Mouse (Mus musculus) forebrain, embryonic 14.5 days (tissue): Measurements from ENCODE around the gene Rpl24. TPM values are rescaled to one million over a fixed set of nuclear protein-coding genes. Genes with fewer than 3 reads are reported as not detected.

Experiments used
- ATAC-seq: fragments of 200-750 bp; cut with Nextera tagmentation; 2 replicates; pipeline ENCODE4 v1.8.0; 2017; ENCODE audit warnings: mild to moderate bottlenecking, moderate library complexity
- DNase-seq: peaks from one replicate; pipeline ENCODE4 v3.0.0-alpha.2; 2015; ENCODE audit warnings: low spot score
- H3K27ac ChIP-seq: fragments of 300-500 bp; sonication (generic); 2 replicates; pipeline ENCODE4 v1.5.1; 2014; ENCODE audit warnings: low read depth, mild to moderate bottlenecking, control low read depth, low read length, moderate library complexity
- H3K27me3 ChIP-seq: fragments of 300-500 bp; sonication (generic); replicated peaks from 2 replicates; pipeline ENCODE4 v1.6.1; 2014; ENCODE audit warnings: low read length, control low read depth, mixed read lengths; ENCODE audit not compliant: control insufficient read depth, insufficient read depth
- H3K36me3 ChIP-seq: fragments of 300-500 bp; sonication (generic); 2 replicates; pipeline ENCODE4 v1.6.1; 2014; ENCODE audit warnings: low read length, control low read depth; ENCODE audit not compliant: control insufficient read depth, insufficient read depth
- H3K4me1 ChIP-seq: fragments of 300-500 bp; sonication (generic); 2 replicates; pipeline ENCODE4 v1.6.1; 2014; ENCODE audit warnings: antibody characterized with exemption, low read length, control low read depth; ENCODE audit not compliant: control insufficient read depth, insufficient read depth
- H3K4me2 ChIP-seq: fragments of 300-500 bp; sonication (generic); 2 replicates; pipeline ENCODE4 v1.6.1; 2014; ENCODE audit warnings: mild to moderate bottlenecking, control low read depth, low read length
- H3K4me3 ChIP-seq: fragments of 300-500 bp; sonication (generic); 2 replicates; pipeline ENCODE4 v1.5.1; 2014; ENCODE audit warnings: low read depth, low read length, control low read depth
- H3K9ac ChIP-seq: fragments of 300-500 bp; sonication (generic); 2 replicates; pipeline ENCODE4 v1.6.1; 2014; ENCODE audit warnings: mild to moderate bottlenecking, low read length, control low read depth, moderate library complexity
- H3K9me3 ChIP-seq: fragments of 300-500 bp; sonication (generic); replicated peaks from 2 replicates; pipeline ENCODE4 v1.6.1; 2016; ENCODE audit warnings: low read length, control low read depth, mixed read lengths; ENCODE audit not compliant: control insufficient read depth
- WGBS: fragments of 180-500 bp; shearing (Covaris S2); extraction: QIAGEN DNeasy Blood & Tissue Kit; methylation state at CpG from one replicate; pipeline ENCODE4 v1.1.7; 2014; 5-methylcytosine and 5-hydroxymethylcytosine counted together
- polyA plus RNA-seq: library from polyadenylated mRNA; unstranded; fragments of >200 nt; fragmentation: Nextera tagmentation; extraction: Ambion mirVana; gene quantifications from 2 replicates; pipeline ENCODE4 v1.2.1, GENCODE M21; 2014

The Rpl24 gene
- polyA plus RNA-seq, 1 experiment from 2014 or later, result 738 TPM

GRCm38 (mm10) chr16:55974903-55975285 is 8.8 kb downstream of the Rpl24 start:
- H3K27ac ChIP-seq, result peak overlapping the region; percentile 86; the same call in 1 of the 2 replicates
- H3K9me3 ChIP-seq, result no peaks in the 10 kb centered on the region
- peaks cover 29% of the 10 kb centered on the region for H3K36me3 ChIP-seq
- WGBS, result 9% methylated on average over 14 of the region's 14 CpGs
- peak overlapping the region; percentile 81 for H3K4me2 ChIP-seq
- peak overlapping the region; percentile 93 for H3K4me3 ChIP-seq
- no peaks in the 10 kb centered on the region for H3K27me3 ChIP-seq
- DNase-seq (no peak), ATAC-seq (no peak)
- peaks cover 11% of the 10 kb centered on the region for H3K4me1 ChIP-seq
- H3K9ac ChIP-seq, result peak overlapping the region; percentile 83

DNA sequence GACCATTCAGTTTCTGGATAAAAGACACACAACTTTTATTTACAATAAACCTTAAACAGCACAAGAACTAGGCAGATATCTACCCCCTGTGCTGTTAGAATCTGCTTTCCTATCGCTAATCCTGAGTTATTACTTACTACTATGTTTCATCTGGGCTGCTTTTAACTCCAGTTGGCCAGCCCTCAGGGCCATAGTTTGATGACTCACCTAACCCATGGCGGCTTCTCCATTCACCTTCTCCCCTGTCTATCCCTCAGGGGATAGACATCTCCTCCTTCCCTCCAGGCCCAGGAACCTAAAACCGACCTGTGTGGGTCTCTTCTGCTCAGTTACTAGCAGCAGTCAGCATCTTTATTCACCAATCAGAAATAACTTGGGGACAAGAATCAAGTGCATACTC is 19.9 kb downstream of the Rpl24 start:
- no peak for ATAC-seq
- Histone ChIP-seq H3K9me3 (no peaks in the 10 kb centered on the region), H3K36me3 (peaks cover 36% of the 10 kb centered on the region), H3K9ac (no peak overlapping the region), H3K4me1 (no peaks in the 10 kb centered on the region), H3K27me3 (no peaks in the 10 kb centered on the region), H3K4me2 (no peak overlapping the region), H3K4me3 (no peak overlapping the region), H3K27ac (no peak overlapping the region)
- no peak for DNase-seq
- 94% methylated on average over 3 of the region's 3 CpGs for WGBS

DNA sequence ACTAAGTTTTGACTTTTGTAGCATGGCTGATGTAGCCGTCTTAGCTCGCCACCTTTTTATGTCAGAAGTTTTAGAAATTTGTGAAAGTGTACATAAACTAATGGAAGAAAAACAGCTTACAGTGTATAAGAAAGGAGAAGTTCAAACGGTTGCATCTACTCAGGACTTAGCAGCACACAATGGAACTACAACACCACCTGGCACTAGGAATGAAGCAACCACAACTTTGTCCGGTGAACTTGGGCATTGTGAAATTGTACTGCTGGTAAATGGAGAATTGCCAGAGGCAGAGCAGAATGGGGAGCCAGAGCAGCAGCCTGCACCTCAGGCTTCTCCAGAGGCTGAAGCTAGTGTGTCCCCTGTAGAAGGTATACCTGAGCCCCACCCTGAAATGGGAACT is 24.2 kb downstream of the Rpl24 start:
- Histone ChIP-seq H3K4me2 (no peak overlapping the region), H3K27me3 (no peaks in the 10 kb centered on the region), H3K4me3 (no peak overlapping the region), H3K9me3 (no peaks in the 10 kb centered on the region), H3K4me1 (no peaks in the 10 kb centered on the region), H3K9ac (no peak overlapping the region), H3K36me3 (peaks cover 41% of the 10 kb centered on the region), H3K27ac (no peak overlapping the region)
- ATAC-seq (no peak), DNase-seq (no peak)
- 94% methylated on average over 4 of the region's 4 CpGs for WGBS

DNA sequence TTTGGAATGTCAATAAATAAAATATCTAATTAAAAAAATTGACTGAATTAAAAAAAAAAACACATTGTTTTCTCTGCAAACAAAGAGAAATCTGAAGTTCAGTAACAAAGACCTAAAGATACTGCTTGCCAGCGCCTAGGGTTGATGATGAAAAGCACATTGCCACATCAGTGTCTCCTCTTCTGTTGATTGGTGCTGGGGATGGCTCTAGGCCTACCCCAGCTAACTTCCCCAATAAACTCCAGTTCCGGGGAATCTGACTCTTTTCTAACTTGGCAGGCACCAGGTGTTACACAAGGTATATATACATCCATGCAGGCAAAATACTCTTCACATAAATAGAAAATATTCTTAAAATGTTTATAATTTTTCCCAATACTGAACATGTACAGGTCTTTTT is 28.2 kb downstream of the Rpl24 start:
- Histone ChIP-seq H3K27ac (no peak overlapping the region), H3K4me3 (no peak overlapping the region), H3K4me1 (no peaks in the 10 kb centered on the region), H3K4me2 (no peak overlapping the region), H3K27me3 (no peaks in the 10 kb centered on the region), H3K9me3 (no peaks in the 10 kb centered on the region), H3K36me3 (peaks cover 47% of the 10 kb centered on the region), H3K9ac (no peak overlapping the region)
- ATAC-seq (no peak), DNase-seq (no peak)
- 93% methylated on average over 2 of the region's 2 CpGs for whole genome bisulfite sequencing

DNA sequence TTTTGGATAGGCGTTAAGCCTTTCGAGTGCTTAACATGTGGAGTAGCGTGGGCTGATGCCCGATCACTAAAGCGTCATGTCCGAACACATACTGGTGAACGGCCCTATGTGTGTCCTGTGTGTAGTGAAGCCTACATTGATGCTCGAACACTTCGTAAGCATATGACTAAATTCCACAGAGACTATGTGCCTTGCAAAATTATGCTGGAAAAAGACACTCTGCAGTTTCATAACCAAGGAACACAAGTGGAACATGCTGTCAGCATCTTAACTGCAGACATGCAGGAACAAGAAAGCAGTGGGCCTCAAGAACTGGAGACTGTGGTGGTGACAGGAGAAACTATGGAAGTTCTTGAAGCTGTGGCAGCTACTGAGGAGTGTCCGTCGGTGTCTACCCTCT is 40.7 kb downstream of the Rpl24 start:
- Histone ChIP-seq H3K4me1 (no peaks in the 10 kb centered on the region), H3K9me3 (no peaks in the 10 kb centered on the region), H3K4me3 (no peak overlapping the region), H3K27ac (no peak overlapping the region), H3K9ac (no peak overlapping the region), H3K27me3 (no peaks in the 10 kb centered on the region), H3K36me3 (peaks cover 45% of the 10 kb centered on the region), H3K4me2 (no peak overlapping the region)
- WGBS, result 97% methylated on average over 11 of the region's 11 CpGs
- DNase-seq, result no peak
- no peak for ATAC-seq

- Histone ChIP-seq H3K4me2 (no peak overlapping the region), H3K9ac (no peak overlapping the region), H3K27me3 (no peaks in the 10 kb centered on the region), H3K4me1 (no peaks in the 10 kb centered on the region), H3K36me3 (peaks cover 35% of the 10 kb centered on the region), H3K4me3 (no peak overlapping the region), H3K9me3 (no peaks in the 10 kb centered on the region), H3K27ac (no peak overlapping the region)
- DNase-seq (no peak), ATAC-seq (no peak)
- WGBS, result 92% methylated on average over 1 of the region's 1 CpGs
These were observed 42.8 kb downstream of the Rpl24 start for GRCm38 (mm10) chr16:56008862-56009261.

- WGBS, result 87% methylated on average over 10 of the region's 10 CpGs
- no peaks in the 10 kb centered on the region for H3K27me3 ChIP-seq
- H3K36me3 ChIP-seq, result peaks cover 29% of the 10 kb centered on the region
- ATAC-seq (no peak), DNase-seq (no peak)
- no peaks in the 10 kb centered on the region for H3K9me3 ChIP-seq
- H3K4me1 ChIP-seq, result no peaks in the 10 kb centered on the region
- H3K9ac ChIP-seq, result no peak overlapping the region
- no peak overlapping the region for H3K4me3 ChIP-seq
- no peak overlapping the region for H3K4me2 ChIP-seq
- no peak overlapping the region for H3K27ac ChIP-seq
These were observed 47.0 kb downstream of the Rpl24 start for GRCm38 (mm10) chr16:56012789-56013743.

DNA sequence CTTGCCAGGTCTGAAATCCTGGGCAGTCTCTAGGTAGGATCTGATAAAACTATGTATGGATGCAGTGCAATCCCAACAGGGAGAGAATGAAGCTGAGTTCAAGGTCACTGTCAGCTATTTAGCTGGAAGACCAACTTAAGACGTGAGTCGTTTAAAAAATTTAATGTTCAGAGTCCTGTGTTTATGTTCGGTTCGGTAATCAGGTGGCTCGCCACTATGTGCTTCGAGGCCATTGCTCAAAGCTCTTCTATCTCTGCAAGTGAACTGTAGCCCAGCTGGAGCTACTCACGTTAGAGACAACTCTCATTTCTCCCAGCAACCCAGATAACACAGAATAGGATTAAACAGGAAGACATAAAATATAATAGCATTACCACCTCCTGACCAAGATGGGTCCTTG is 48.0 kb downstream of the Rpl24 start:
- Histone ChIP-seq H3K9me3 (no peaks in the 10 kb centered on the region), H3K27me3 (no peaks in the 10 kb centered on the region), H3K27ac (no peak overlapping the region), H3K4me1 (no peaks in the 10 kb centered on the region), H3K9ac (no peak overlapping the region), H3K4me3 (no peak overlapping the region), H3K36me3 (peaks cover 36% of the 10 kb centered on the region), H3K4me2 (no peak overlapping the region)
- 89% methylated on average over 7 of the region's 7 CpGs for WGBS
- DNase-seq (no peak), ATAC-seq (no peak)

- 94% methylated on average over 7 of the region's 7 CpGs for WGBS
- Histone ChIP-seq H3K27ac (no peak overlapping the region), H3K36me3 (peaks cover 55% of the 10 kb centered on the region)
These were observed 53.6 kb downstream of the Rpl24 start for GRCm38 (mm10) chr16:56019660-56020059.

More at GRCm38 (mm10) chr16:56019660-56020059, 53.6 kb downstream of the Rpl24 start:
- no peak overlapping the region for H3K4me3 ChIP-seq
- no peak overlapping the region for H3K9ac ChIP-seq
- ATAC-seq (no peak), DNase-seq (no peak)
- no peaks in the 10 kb centered on the region for H3K9me3 ChIP-seq
- H3K27me3 ChIP-seq, result no peaks in the 10 kb centered on the region
- H3K4me1 ChIP-seq, result 0 out of 2 replicates have a peak, but pooled peaks cover 2% of the 10 kb centered on the region
- no peak overlapping the region for H3K4me2 ChIP-seq
